Mouse (Mus musculus) hindbrain, embryonic 11.5 days (tissue): ENCODE data around the gene Lonp2. TPM values are rescaled to one million over a fixed set of nuclear protein-coding genes. Genes with fewer than 3 reads are reported as not detected.

Source experiments
- ATAC-seq: fragments of 200-750 bp; cut with Nextera tagmentation; 2 replicates; pipeline ENCODE4 v1.8.0; 2017; ENCODE audit warnings: mild to moderate bottlenecking, moderate TSS enrichment, moderate library complexity; ENCODE audit not compliant: low FRiP score
- DNase-seq: peaks from one replicate; pipeline ENCODE4 v3.0.0-alpha.2; 2015; ENCODE audit warnings: low spot score
- H3K27ac ChIP-seq: fragments of 300-500 bp; sonication (generic); 2 replicates; pipeline ENCODE4 v1.5.1; 2014; ENCODE audit warnings: mild to moderate bottlenecking, low read depth, low read length
- H3K27me3 ChIP-seq: fragments of 300-500 bp; sonication (generic); 2 replicates; pipeline ENCODE4 v1.6.1; 2014; ENCODE audit warnings: mild to moderate bottlenecking, low read length, moderate library complexity, mixed read lengths; ENCODE audit not compliant: control insufficient read depth, insufficient read depth
- H3K36me3 ChIP-seq: fragments of 300-500 bp; sonication (generic); 2 replicates; pipeline ENCODE4 v1.6.1; 2014; ENCODE audit warnings: mild to moderate bottlenecking, low read length, moderate library complexity, mixed read lengths; ENCODE audit not compliant: control insufficient read depth, insufficient read depth
- H3K4me1 ChIP-seq: fragments of 300-500 bp; sonication (generic); replicated peaks from 2 replicates; pipeline ENCODE4 v1.6.1; 2014; ENCODE audit warnings: low read length, mixed read lengths; ENCODE audit not compliant: control insufficient read depth, insufficient read depth
- H3K4me2 ChIP-seq: fragments of 300-500 bp; sonication (generic); replicated peaks from 2 replicates; pipeline ENCODE4 v1.6.1; 2014; ENCODE audit warnings: mild to moderate bottlenecking, low read depth, low read length
- H3K4me3 ChIP-seq: fragments of 300-500 bp; sonication (generic); 2 replicates; pipeline ENCODE4 v1.5.1; 2014; ENCODE audit warnings: low read depth, low read length
- H3K9ac ChIP-seq: fragments of 300-500 bp; sonication (generic); 2 replicates; pipeline ENCODE4 v1.6.1; 2014; ENCODE audit warnings: low read depth, low read length
- H3K9me3 ChIP-seq: fragments of 300-500 bp; sonication (generic); 2 replicates; pipeline ENCODE4 v1.6.1; 2016; ENCODE audit warnings: low read length; ENCODE audit not compliant: control insufficient read depth
- WGBS: fragments of 180-500 bp; shearing (Covaris S2); extraction: QIAGEN DNeasy Blood & Tissue Kit; methylation state at CpG from one replicate; pipeline ENCODE4 v1.1.7; 2014; 5-methylcytosine and 5-hydroxymethylcytosine counted together
- polyA plus RNA-seq: library from polyadenylated mRNA; unstranded; fragments of >200 nt; fragmentation: Nextera tagmentation; extraction: Ambion mirVana; gene quantifications from 2 replicates; pipeline ENCODE4 v1.2.1, GENCODE M21; 2014

The Lonp2 gene
- polyA plus RNA-seq, 1 experiment from 2014 or later = 67.4 TPM

GRCm38 (mm10) chr8:86742605-86743345 lies 118.9 kb downstream of the Lonp2 start:
- no peak overlapping the region for H3K4me2 ChIP-seq
- no peak overlapping the region for H3K4me3 ChIP-seq
- no peaks in the 10 kb centered on the region for H3K9me3 ChIP-seq
- H3K27ac ChIP-seq = no peak overlapping the region
- ATAC-seq (no peak), DNase-seq (no peak)
- H3K27me3 ChIP-seq = no peaks in the 10 kb centered on the region
- H3K9ac ChIP-seq = no peak overlapping the region
- no peaks in the 10 kb centered on the region for H3K4me1 ChIP-seq
- WGBS = 86% methylated on average over 7 of the region's 7 CpGs
- H3K36me3 ChIP-seq = no peaks in the 10 kb centered on the region

DNA sequence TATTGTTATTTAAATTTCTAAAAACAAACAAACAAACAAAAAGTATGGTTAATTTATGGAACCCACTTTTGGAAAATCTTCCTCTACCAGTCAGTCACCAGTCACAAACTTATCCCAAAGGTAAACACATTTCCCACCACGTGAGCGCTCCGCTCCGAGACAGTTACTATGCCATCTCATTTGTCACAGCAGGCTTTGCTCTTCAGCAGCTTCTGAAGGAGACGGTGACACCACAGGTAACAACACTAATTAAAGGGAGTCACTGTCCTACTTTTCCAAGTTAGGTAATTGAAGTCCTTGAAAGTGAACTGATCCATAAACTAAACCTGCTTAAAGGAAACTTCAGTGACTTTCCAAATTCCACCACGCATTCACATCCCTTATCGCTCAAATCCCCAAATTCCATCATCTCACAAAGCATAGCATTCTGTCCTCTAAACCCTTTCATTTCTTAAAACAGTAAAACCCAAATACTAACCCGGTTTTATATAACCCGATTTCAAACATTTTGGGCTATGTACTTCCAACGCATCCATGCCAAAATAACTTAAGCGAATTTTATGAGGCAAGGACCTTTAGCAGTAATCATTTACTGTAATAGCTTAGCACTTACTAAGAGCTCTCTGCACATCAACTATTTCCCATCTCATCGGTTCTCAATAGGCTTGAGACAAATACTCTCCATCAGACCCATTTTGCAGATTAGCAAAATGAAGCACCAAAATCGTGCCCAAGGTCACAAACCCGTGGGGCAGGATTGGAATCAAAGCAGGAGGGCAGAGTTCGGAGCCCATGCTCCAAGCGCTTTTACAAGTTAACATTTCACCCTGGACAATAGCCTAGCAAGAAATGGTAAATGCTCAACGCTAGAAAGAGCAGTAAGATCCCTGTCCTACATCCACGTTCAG lies 120.7 kb downstream of the Lonp2 start:
- Histone ChIP-seq H3K4me1 (no peaks in the 10 kb centered on the region), H3K9me3 (no peaks in the 10 kb centered on the region), H3K36me3 (no peaks in the 10 kb centered on the region), H3K27me3 (no peaks in the 10 kb centered on the region), H3K4me2 (peak overlapping the region; percentile 69), H3K9ac (peak overlapping the region; percentile 99), H3K27ac (peak overlapping the region; percentile 98), H3K4me3 (peak overlapping the region; percentile 92)
- WGBS = 6% methylated on average over 18 of the region's 18 CpGs
- ATAC-seq = no peak
- DNase-seq = peak; percentile 31

DNA sequence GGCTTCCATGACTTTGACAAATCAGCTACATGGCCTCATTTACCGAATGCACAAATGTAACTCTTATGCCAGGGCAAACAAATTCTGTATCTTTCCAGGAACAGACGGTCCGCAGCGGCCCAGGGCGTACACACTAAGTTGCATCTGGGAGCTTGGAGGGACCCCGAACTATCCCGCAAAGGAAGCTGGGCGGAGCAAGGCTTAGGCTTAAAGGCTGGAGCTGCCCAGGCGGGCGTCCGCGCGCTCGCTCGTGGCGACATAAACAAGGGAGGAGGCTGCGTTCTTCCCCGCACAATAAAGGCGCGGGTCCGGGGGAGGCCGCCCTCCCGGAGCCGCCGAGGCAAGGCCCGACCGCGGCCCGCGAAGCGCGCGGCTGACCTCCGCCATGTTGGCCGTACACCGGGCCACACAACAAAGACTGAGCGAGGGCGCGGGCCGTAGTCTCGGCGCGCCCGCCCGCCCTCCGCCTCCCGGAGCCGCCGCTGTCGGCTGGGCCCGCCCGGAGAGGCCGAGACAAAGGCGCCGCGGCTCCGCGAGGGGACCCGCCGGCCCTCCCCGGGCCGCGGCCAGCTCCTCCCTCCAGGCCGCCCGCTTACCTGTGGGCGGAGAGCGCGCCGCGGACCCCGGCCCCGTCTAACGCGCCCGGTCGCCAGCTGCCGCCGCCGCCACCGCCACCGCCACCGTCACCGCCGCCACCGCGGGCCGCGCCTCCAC lies 121.5 kb downstream of the Lonp2 start, which contains the start of the genes Gm10638 and Siah1a:
Gm10638 (plus strand) TSS at position 479 of the 714 bp plus-strand sequence.
Siah1a (minus strand) TSS at position 714 of the 714 bp plus-strand sequence.
- Histone ChIP-seq H3K27ac (peak within 1 kb of the TSS; percentile 98), H3K4me2 (peak within 1 kb of the TSS; percentile 69), H3K4me1 (no peaks in the 10 kb centered on the region), H3K27me3 (no peaks in the 10 kb centered on the region), H3K9me3 (no peaks in the 10 kb centered on the region), H3K36me3 (no peaks in the 10 kb centered on the region), H3K9ac (peak within 1 kb of the TSS; percentile 99), H3K4me3 (peak within 1 kb of the TSS; percentile 92)
- DNase-seq = peak; percentile 78
- peak; percentile 84 for ATAC-seq
- WGBS = 1% methylated on average over 29 of the region's 88 CpGs

- peak; percentile 89 for ATAC-seq
- Histone ChIP-seq H3K9ac (peak overlapping the region; percentile 99), H3K27me3 (no peaks in the 10 kb centered on the region), H3K4me3 (peak overlapping the region; percentile 92), H3K9me3 (no peaks in the 10 kb centered on the region), H3K36me3 (no peaks in the 10 kb centered on the region), H3K4me1 (no peaks in the 10 kb centered on the region), H3K4me2 (peak overlapping the region; percentile 69), H3K27ac (peak overlapping the region; percentile 98)
- WGBS = under 1% methylated on average over 38 of the region's 70 CpGs
- DNase-seq = peak; percentile 97
Measured at GRCm38 (mm10) chr8:86745935-86746441, 122.1 kb downstream of the Lonp2 start.

DNA sequence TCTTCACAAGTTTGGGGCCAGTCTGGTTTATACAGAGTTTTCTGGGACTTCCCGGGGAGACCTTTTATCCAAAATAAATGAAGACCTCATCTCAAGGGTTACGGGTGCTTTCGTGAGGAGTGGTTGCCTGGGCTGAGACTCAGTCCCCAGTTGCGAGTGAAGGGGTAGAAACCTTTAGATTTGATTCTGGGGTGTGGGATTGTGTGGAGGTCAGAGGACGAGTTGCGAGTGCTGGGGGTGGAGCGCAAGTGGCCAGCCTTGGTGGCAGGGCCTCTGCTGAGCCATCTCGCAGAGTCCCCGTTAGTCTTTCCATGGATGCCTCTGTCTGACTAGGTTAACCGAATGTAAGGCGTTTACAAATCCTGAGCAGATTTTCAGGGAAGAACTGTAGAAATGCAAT lies 122.7 kb downstream of the Lonp2 start:
- WGBS = 4% methylated on average over 11 of the region's 11 CpGs
- peak overlapping the region; percentile 98; the same call in 1 of the 2 replicates for H3K27ac ChIP-seq

GRCm38 (mm10) chr8:86749842-86750241 lies 126.0 kb downstream of the Lonp2 start:
- no peaks in the 10 kb centered on the region for H3K27me3 ChIP-seq
- no peak overlapping the region for H3K4me3 ChIP-seq
- whole genome bisulfite sequencing = 54% methylated on average over 2 of the region's 2 CpGs
- ATAC-seq = no peak
- DNase-seq = no peak
- no peaks in the 10 kb centered on the region for H3K9me3 ChIP-seq
- no peak overlapping the region for H3K27ac ChIP-seq
- H3K4me1 ChIP-seq = no peaks in the 10 kb centered on the region
- H3K36me3 ChIP-seq = no peaks in the 10 kb centered on the region
- no peak overlapping the region for H3K9ac ChIP-seq
- no peak overlapping the region for H3K4me2 ChIP-seq

More for the DNA sequence above, 122.7 kb downstream of the Lonp2 start:
- Histone ChIP-seq H3K9ac (peak overlapping the region; percentile 99), H3K4me3 (peak overlapping the region; percentile 92), H3K27me3 (no peaks in the 10 kb centered on the region), H3K4me2 (peak overlapping the region; percentile 69), H3K4me1 (no peaks in the 10 kb centered on the region), H3K36me3 (no peaks in the 10 kb centered on the region), H3K9me3 (no peaks in the 10 kb centered on the region)
- DNase-seq (no peak), ATAC-seq (peak; percentile 18; the same call in 1 of the 2 replicates)

- Histone ChIP-seq H3K9ac (no peak overlapping the region), H3K9me3 (no peaks in the 10 kb centered on the region), H3K27me3 (no peaks in the 10 kb centered on the region), H3K36me3 (no peaks in the 10 kb centered on the region), H3K27ac (no peak overlapping the region), H3K4me1 (0 out of 2 replicates have a peak, but pooled peaks cover 2% of the 10 kb centered on the region), H3K4me3 (no peak overlapping the region), H3K4me2 (peak overlapping the region; percentile 13; the same call in 1 of the 2 replicates)
- WGBS = 25% methylated on average over 23 of the region's 23 CpGs
- ATAC-seq (no peak), DNase-seq (peak; percentile 44)
Measured at GRCm38 (mm10) chr8:86756948-86757733, 133.3 kb downstream of the Lonp2 start.
